Mouse (Mus musculus) CH12.LX (cell line): Measurements from ENCODE around the gene 4921504E06Rik. TPM values are rescaled to one million over a fixed set of nuclear protein-coding genes. Genes with fewer than 3 reads are reported as not detected.

Experiments used
- DNase-seq: peaks from one replicate; pipeline ENCODE4 v3.0.0-alpha.2; 2013; ENCODE audit errors: extremely low read depth
- H3K27ac ChIP-seq: 2 replicates; pipeline ENCODE4 v1.5.1; 2012; ENCODE audit warnings: low read depth, mild to moderate bottlenecking, control low read depth, moderate library complexity; ENCODE audit not compliant: insufficient read depth
- H3K27me3 ChIP-seq: replicated peaks from 2 replicates; pipeline ENCODE3; 2012; ENCODE audit warnings: inconsistent platforms
- H3K36me3 ChIP-seq, 2 experiments: replicated peaks in 1 of 2; 2 replicates each; pipeline versions ENCODE3 to v1.6.1; 2012; ENCODE audit warnings: inconsistent platforms in 1 of 2, low read length in 1 of 2, mild to moderate bottlenecking in 1 of 2, mixed read lengths in 1 of 2, moderate library complexity in 1 of 2; ENCODE audit not compliant: control insufficient read depth in 1 of 2, insufficient read depth in 1 of 2
- H3K4me1 ChIP-seq, 2 experiments: 2 replicates each; pipeline ENCODE4 v1.6.1; 2012; ENCODE audit warnings: inconsistent platforms in 1 of 2, moderate library complexity in 1 of 2; ENCODE audit not compliant: insufficient read depth in 2 of 2, control insufficient read depth in 1 of 2
- H3K4me2 ChIP-seq: 2 replicates; pipeline ENCODE4 v1.6.1; 2012; ENCODE audit warnings: low read depth, mild to moderate bottlenecking, control low read depth; ENCODE audit not compliant: poor library complexity, insufficient read depth, severe bottlenecking
- H3K4me3 ChIP-seq, 3 experiments: fragments of 150-350 bp in 1 of 3; sonication (generic) in 1 of 3; replicated peaks in 1 of 3; 2 replicates each; pipeline versions ENCODE3 to v1.5.1; 2011 to 2012; ENCODE audit warnings: low read depth in 2 of 3, low read length in 2 of 3, mild to moderate bottlenecking in 2 of 3, moderate library complexity in 2 of 3, control low read depth in 1 of 3, improper control_type of control experiment in 1 of 3, inconsistent platforms in 1 of 3, mixed read lengths in 1 of 3; ENCODE audit not compliant: poor library complexity in 1 of 3
- H3K79me2 ChIP-seq: replicated peaks from 2 replicates; pipeline ENCODE4 v1.6.1; 2012; ENCODE audit warnings: mild to moderate bottlenecking, moderate library complexity; ENCODE audit not compliant: control insufficient read depth, poor library complexity, insufficient read depth, severe bottlenecking; ENCODE audit errors: extremely low read depth
- H3K9ac ChIP-seq: 2 replicates; pipeline ENCODE4 v1.6.1; 2012; ENCODE audit warnings: low read depth, mild to moderate bottlenecking, control low read depth, moderate library complexity; ENCODE audit not compliant: insufficient read depth
- H3K9me3 ChIP-seq: replicated peaks from 2 replicates; pipeline ENCODE3; 2012; ENCODE audit warnings: low read length, inconsistent platforms, mixed read lengths
- BHLHE40 ChIP-seq: IDR thresholded peaks from 2 replicates; pipeline ENCODE4 v1.6.1; 2011; ENCODE audit warnings: mild to moderate bottlenecking, low read depth, low read length, improper control_type of control experiment
- CHD2 ChIP-seq: IDR thresholded peaks from 2 replicates; pipeline ENCODE4 v1.6.1; 2011; ENCODE audit warnings: low read length, improper control_type of control experiment
- E2F4 ChIP-seq: IDR thresholded peaks from 2 replicates; pipeline ENCODE4 v1.6.1; 2011; ENCODE audit warnings: low read depth, low read length, improper control_type of control experiment; ENCODE audit not compliant: insufficient replicate concordance
- EP300 ChIP-seq: IDR thresholded peaks from 2 replicates; pipeline ENCODE4 v1.6.1; 2011; ENCODE audit warnings: low read length, improper control_type of control experiment
- JUN ChIP-seq: IDR thresholded peaks from 2 replicates; pipeline ENCODE4 v1.6.1; 2011; ENCODE audit warnings: low read depth, mild to moderate bottlenecking, low read length, improper control_type of control experiment, moderate library complexity; ENCODE audit not compliant: insufficient read depth
- MAFK ChIP-seq: IDR thresholded peaks from 2 replicates; pipeline ENCODE4 v1.6.1; 2011; ENCODE audit warnings: low read length, improper control_type of control experiment; ENCODE audit not compliant: insufficient replicate concordance
- MAX ChIP-seq: IDR thresholded peaks from 2 replicates; pipeline ENCODE4 v1.6.1; 2011; ENCODE audit warnings: low read length, improper control_type of control experiment
- MYC ChIP-seq: IDR thresholded peaks from 2 replicates; pipeline ENCODE4 v1.6.1; 2011; ENCODE audit warnings: low read depth, mild to moderate bottlenecking, improper control_type of control experiment, low read length
- NELFE ChIP-seq: IDR thresholded peaks from 2 replicates; pipeline ENCODE4 v1.6.1; 2011; ENCODE audit warnings: low read depth, low read length, improper control_type of control experiment
- PAX5 ChIP-seq: IDR thresholded peaks from 2 replicates; pipeline ENCODE4 v1.6.1; 2012; ENCODE audit warnings: low read length, inconsistent platforms, mixed read lengths
- SMC3 ChIP-seq: IDR thresholded peaks from 2 replicates; pipeline ENCODE4 v1.6.1; 2011; ENCODE audit warnings: low read depth, low read length, improper control_type of control experiment
- TBP ChIP-seq: conservative IDR thresholded peaks from 2 replicates; pipeline ENCODE4 v1.6.1; 2011; ENCODE audit warnings: low read depth, low read length, improper control_type of control experiment
- TCF12 ChIP-seq: IDR thresholded peaks from 2 replicates; pipeline ENCODE4 v1.6.1; 2014; ENCODE audit warnings: low read depth, mild to moderate bottlenecking, inconsistent platforms, low read length, improper control_type of control experiment
- USF1 ChIP-seq: IDR thresholded peaks from 2 replicates; pipeline ENCODE4 v1.6.1; 2014; ENCODE audit warnings: low read depth, mild to moderate bottlenecking, inconsistent platforms, low read length, improper control_type of control experiment
- ZC3H11A ChIP-seq: IDR thresholded peaks from 2 replicates; pipeline ENCODE4 v1.6.1; 2012; ENCODE audit warnings: low read depth, mild to moderate bottlenecking, inconsistent platforms, low read length, improper control_type of control experiment
- ZMIZ1 ChIP-seq: IDR thresholded peaks from 2 replicates; pipeline ENCODE4 v1.6.1; 2012; ENCODE audit warnings: low read depth, mild to moderate bottlenecking, inconsistent platforms, low read length, improper control_type of control experiment
- dilution Hi-C: fragments of 300-500 bp; cut with MboI; formaldehyde crosslinking; loops from 2 replicates; pipeline ENCODE4 v1.14.3; 2020; ENCODE audit warnings: low sequenced_read_pairs; ENCODE audit not compliant: extremely low pct_unique_long_range_greater_than_20kb, extremely low pct_ligation_motif_present
- in situ Hi-C: fragments of 300-500 bp; cut with MboI; formaldehyde crosslinking; loops from 3 replicates; pipeline ENCODE4 v1.14.3; 2019; ENCODE audit warnings: low sequenced_read_pairs, low pct_ligation_motif_present, low pct_unique_long_range_greater_than_20kb, mixed read lengths
- polyA plus RNA-seq: library from polyadenylated mRNA; unstranded; fragments of >175 nt; gene quantifications from 2 replicates; pipeline ENCODE4 v1.2.1, GENCODE M21; 2012; ENCODE audit warnings: low read depth; ENCODE audit not compliant: insufficient read length
- total RNA-seq, 2 experiments: library from RNA; depleted of rRNA; stranded (reverse); fragments of 300-350 nt in 1 of 2; fragments of >200 nt in 1 of 2; gene quantifications; 2 replicates each; pipeline ENCODE4 v1.2.3; 2012 to 2014

The 4921504E06Rik gene
- total and polyA plus RNA-seq, 3 experiments, result not detected

- no peak for DNase-seq
- H3K27me3 ChIP-seq, result no peaks in the 10 kb centered on the region
- H3K9me3 ChIP-seq, result no peaks in the 10 kb centered on the region
- dilution Hi-C loops, result no loop called here
- no peaks in the 10 kb centered on the region for H3K36me3 ChIP-seq
- H3K79me2 ChIP-seq, result no peaks in the 10 kb centered on the region
- no peak for TF ChIP-seq MYC
- no peak for TF ChIP-seq TBP
- no peak for TF ChIP-seq E2F4
- no peak for TF ChIP-seq ZMIZ1
- TF ChIP-seq MAX, result no peak
- no peak for TF ChIP-seq SMC3
- in situ Hi-C loops, result no loop called here
- no peak overlapping the region for H3K9ac ChIP-seq
- no peaks in the 10 kb centered on the region for H3K4me1 ChIP-seq
- no peak overlapping the region for H3K4me3 ChIP-seq
- H3K27ac ChIP-seq, result no peak overlapping the region
- H3K4me2 ChIP-seq, result no peak overlapping the region
Observed at GRCm38 (mm10) chr2:19458785-19459184, 94.9 kb downstream of the 4921504E06Rik start.

DNA sequence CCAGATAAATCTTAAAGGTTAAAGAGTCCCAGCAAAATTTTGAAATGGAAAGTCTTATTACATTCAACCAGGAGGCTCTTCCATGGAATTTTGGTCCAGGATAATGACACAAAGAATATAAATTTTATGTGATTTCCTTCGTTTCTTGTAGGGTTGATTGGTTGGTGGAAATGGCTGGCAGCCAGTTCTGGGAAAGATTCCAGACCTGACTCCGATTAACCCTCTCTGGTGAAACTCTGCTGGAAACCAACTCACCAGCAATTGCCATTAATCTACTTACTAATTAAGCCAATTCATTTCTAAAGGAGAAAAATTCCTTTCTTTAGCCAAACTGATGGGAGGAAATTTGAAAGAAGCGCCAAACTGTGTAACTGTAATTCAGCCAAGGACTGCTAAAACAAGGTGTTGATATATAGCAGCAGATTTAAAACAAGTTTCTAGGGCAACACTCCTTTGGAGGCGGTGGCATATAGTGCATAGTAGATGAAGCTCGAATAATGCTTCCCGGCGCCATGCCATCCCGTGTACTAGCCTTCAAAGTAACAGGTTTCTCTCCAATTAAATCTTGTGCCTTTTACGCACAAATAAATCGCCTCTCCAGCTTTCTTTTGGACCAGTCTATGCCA lies 97.7 kb downstream of the 4921504E06Rik start:
- no peaks in the 10 kb centered on the region for H3K27me3 ChIP-seq
- dilution Hi-C loops, result no loop called here
- in situ Hi-C loops, result no loop called here

GRCm38 (mm10) chr2:19455228-19455627 lies 98.5 kb downstream of the 4921504E06Rik start:
- H3K79me2 ChIP-seq, result no peaks in the 10 kb centered on the region
- no peaks in the 10 kb centered on the region for H3K36me3 ChIP-seq
- DNase-seq, result no peak
- no peaks in the 10 kb centered on the region for H3K9me3 ChIP-seq
- H3K27ac ChIP-seq, result no peak overlapping the region
- H3K4me3 ChIP-seq, result no peak overlapping the region
- TF ChIP-seq ZC3H11A (no peak), PAX5 (no peak), E2F4 (no peak), NELFE (no peak), CHD2 (no peak), MYC (no peak), MAFK (no peak)
- no peaks in the 10 kb centered on the region for H3K4me1 ChIP-seq
- dilution Hi-C loops, result no loop called here
- in situ Hi-C loops, result no loop called here
- no peak overlapping the region for H3K9ac ChIP-seq
- no peaks in the 10 kb centered on the region for H3K27me3 ChIP-seq
- H3K4me2 ChIP-seq, result no peak overlapping the region

More for the DNA sequence above, 97.7 kb downstream of the 4921504E06Rik start:
- TF ChIP-seq MAX (no peak), NELFE (no peak), TCF12 (no peak), USF1 (no peak), PAX5 (no peak), JUN (no peak), EP300 (no peak), BHLHE40 (no peak)
- DNase-seq, result no peak
- H3K4me1 ChIP-seq, result no peaks in the 10 kb centered on the region
- H3K4me3 ChIP-seq, result no peak overlapping the region
- no peak overlapping the region for H3K4me2 ChIP-seq
- no peak overlapping the region for H3K9ac ChIP-seq
- H3K79me2 ChIP-seq, result no peaks in the 10 kb centered on the region
- H3K27ac ChIP-seq, result no peak overlapping the region
- no peaks in the 10 kb centered on the region for H3K9me3 ChIP-seq
- no peaks in the 10 kb centered on the region for H3K36me3 ChIP-seq
